ENCODE assay signal across 13 mouse cellular contexts in the genomic region with DNA sequence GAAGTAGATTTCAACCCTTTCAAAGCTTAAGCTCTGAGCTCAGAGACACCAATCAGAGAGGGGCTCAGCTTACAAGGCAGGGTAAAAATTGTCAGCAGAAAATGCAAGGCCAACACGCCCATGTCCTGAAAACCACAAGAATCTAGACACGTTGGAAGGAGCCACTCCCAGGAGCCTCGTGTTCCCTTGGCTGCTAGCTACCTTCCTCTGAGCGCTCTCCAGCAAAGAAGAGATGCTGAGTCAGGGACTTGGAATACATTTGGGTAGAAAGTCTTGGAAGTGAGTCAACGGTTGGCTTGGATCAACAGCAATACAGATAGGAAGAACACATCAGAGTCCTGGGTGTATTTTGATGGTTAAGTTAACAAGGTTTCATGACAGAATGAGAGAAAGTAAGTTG.
DNase-seq lines count a peak whose midpoint lies in the region; ATAC-seq lines count a peak whose summit lies in the region.
"Had no signal": no experiment of that assay in that cellular context is flagged by ENCODE, and none has a peak within 500 bp of the region (broad histone marks: within the 10 kb centered on the region; RNA-seq: fewer than 3 reads in every experiment).

No protein-coding gene starts in this region.

- no peak for ATAC-seq in megakaryocyte progenitor cell, adult 5-6 weeks (replicated peaks; ENCODE audit: poor library complexity)
- ATAC-seq in liver, embryonic 11.5 days (replicated peaks; ENCODE audit: low FRiP score): no peak
- ATAC-seq: intestine, postnatal 0 days had no signal

- H3K9me3 ChIP-seq in liver, embryonic 11.5 days (ENCODE audit: control insufficient read depth, low read length): no peaks in the 10 kb centered on the region
- H3K9me3 ChIP-seq: heart, embryonic 15.5 days; limb, embryonic 13.5 days had no signal

- no peak overlapping the region for H3K9ac ChIP-seq in liver, embryonic 11.5 days (ENCODE audit: low read depth, low read length)
- H3K9ac ChIP-seq: heart, embryonic 15.5 days; limb, embryonic 13.5 days had no signal

- WGBS in liver, embryonic 11.5 days: 56% methylated on average over 5 of the region's 5 CpGs

- H3K36me3 ChIP-seq in liver, embryonic 11.5 days (ENCODE audit: control insufficient read depth, insufficient read depth, low read length): no peaks in the 10 kb centered on the region
- H3K36me3 ChIP-seq: heart, embryonic 15.5 days; limb, embryonic 13.5 days had no signal

- H3K4me1 ChIP-seq in liver, embryonic 11.5 days (replicated peaks; ENCODE audit: control insufficient read depth, insufficient read depth, low read length): no peaks in the 10 kb centered on the region
- H3K4me1 ChIP-seq: heart, embryonic 15.5 days; megakaryocyte, embryonic 14.5 days had no signal

- no peaks in the 10 kb centered on the region for H3K27me3 ChIP-seq in liver, embryonic 11.5 days (replicated peaks; ENCODE audit: control insufficient read depth, insufficient read depth, low read length)
- H3K27me3 ChIP-seq: heart, embryonic 15.5 days; megakaryocyte, embryonic 14.5 days had no signal

- no peak overlapping the region for H3K4me3 ChIP-seq in liver, embryonic 11.5 days (ENCODE audit: low read depth, low read length)
- H3K4me3 ChIP-seq: heart, embryonic 15.5 days; limb, embryonic 13.5 days; megakaryocyte, embryonic 14.5 days had no signal

- H3K27ac ChIP-seq in liver, embryonic 11.5 days (ENCODE audit: low read depth, low read length): no peak overlapping the region
- H3K27ac ChIP-seq: heart, embryonic 15.5 days; limb, embryonic 13.5 days had no signal

- no peak overlapping the region for H3K4me2 ChIP-seq in liver, embryonic 11.5 days
- H3K4me2 ChIP-seq: heart, embryonic 15.5 days; limb, embryonic 13.5 days had no signal

- intact Hi-C loops in gastrocnemius, postnatal 14 days (cut with DNase I; ENCODE audit: low total_unique reads): no loop called here
- intact Hi-C loops in heart, postnatal 25 days (cut with DNase I): no loop called here

- DNase-seq in gastrocnemius, adult 18-20 months (ENCODE audit: low spot score): peak; percentile 40
- DNase-seq in gastrocnemius, postnatal 10 days: no peak
- peak; percentile 78 for DNase-seq in 3134 (ENCODE audit: extremely low read depth, insufficient read length, low spot score)
- DNase-seq in Muller cell, postnatal 12 days (ENCODE audit: inconsistent ontology term): peak; percentile 3
- DNase-seq in gastrocnemius, postnatal 14 days: peak; percentile 15
- DNase-seq in heart, postnatal 25 days (ENCODE audit: low spot score): no peak
- DNase-seq in liver, embryonic 11.5 days (ENCODE audit: low spot score): no peak
- DNase-seq: right cerebral cortex, postnatal 14 days had no signal

Comparison
In these comparisons a context has a peak if more than half of its experiments do, and no peak if none do; other contexts are left out.
1. DNase-seq: peak in gastrocnemius, adult 18-20 months (single experiment), 3134 (single experiment), Muller cell, postnatal 12 days (single experiment) and gastrocnemius, postnatal 14 days (single experiment); none in gastrocnemius, postnatal 10 days (single experiment), heart, postnatal 25 days (single experiment) and liver, embryonic 11.5 days (single experiment).